Mouse (Mus musculus) intestine, embryonic 15.5 days (tissue): ENCODE data around the gene Cnfn. TPM values are rescaled to one million over a fixed set of nuclear protein-coding genes. Genes with fewer than 3 reads are reported as not detected.

Experiments used
- ATAC-seq: fragments of 200-750 bp; cut with Nextera tagmentation; 2 replicates; pipeline ENCODE4 v1.8.0; 2017; ENCODE audit warnings: moderate TSS enrichment, moderate library complexity
- H3K27ac ChIP-seq: fragments of 300-500 bp; sonication (generic); 2 replicates; pipeline ENCODE4 v1.5.1; 2015; ENCODE audit warnings: mild to moderate bottlenecking, inconsistent platforms
- H3K27me3 ChIP-seq: fragments of 300-500 bp; sonication (generic); replicated peaks from 2 replicates; pipeline ENCODE4 v1.6.1; 2015; ENCODE audit warnings: inconsistent platforms
- H3K36me3 ChIP-seq: fragments of 300-500 bp; sonication (generic); 2 replicates; pipeline ENCODE4 v1.6.1; 2015; ENCODE audit warnings: inconsistent platforms
- H3K4me1 ChIP-seq: fragments of 300-500 bp; sonication (generic); replicated peaks from 2 replicates; pipeline ENCODE4 v1.6.1; 2015; ENCODE audit warnings: inconsistent platforms
- H3K4me2 ChIP-seq: fragments of 300-500 bp; sonication (generic); replicated peaks from 2 replicates; pipeline ENCODE4 v1.6.1; 2015; ENCODE audit warnings: mild to moderate bottlenecking, inconsistent platforms
- H3K4me3 ChIP-seq: fragments of 300-500 bp; sonication (generic); replicated peaks from 2 replicates; pipeline ENCODE4 v1.5.1; 2015; ENCODE audit warnings: inconsistent platforms
- H3K9ac ChIP-seq: fragments of 300-500 bp; sonication (generic); 2 replicates; pipeline ENCODE4 v1.6.1; 2015; ENCODE audit warnings: inconsistent platforms
- H3K9me3 ChIP-seq: fragments of 300-500 bp; sonication (generic); 2 replicates; pipeline ENCODE4 v1.6.1; 2016; ENCODE audit warnings: inconsistent platforms
- whole genome bisulfite sequencing: fragments of 180-500 bp; shearing (Covaris S2); methylation state at CpG from one replicate; pipeline ENCODE4 v1.1.7; 2015; 5-methylcytosine and 5-hydroxymethylcytosine counted together
- polyA plus RNA-seq: library from polyadenylated mRNA; unstranded; fragments of >200 nt; fragmentation: Nextera tagmentation; extraction: Ambion mirVana; gene quantifications from 2 replicates; pipeline ENCODE4 v1.2.1, GENCODE M21; 2015

The Cnfn gene
- polyA plus RNA-seq, 1 experiment from 2014 or later: 0.63 TPM

DNA sequence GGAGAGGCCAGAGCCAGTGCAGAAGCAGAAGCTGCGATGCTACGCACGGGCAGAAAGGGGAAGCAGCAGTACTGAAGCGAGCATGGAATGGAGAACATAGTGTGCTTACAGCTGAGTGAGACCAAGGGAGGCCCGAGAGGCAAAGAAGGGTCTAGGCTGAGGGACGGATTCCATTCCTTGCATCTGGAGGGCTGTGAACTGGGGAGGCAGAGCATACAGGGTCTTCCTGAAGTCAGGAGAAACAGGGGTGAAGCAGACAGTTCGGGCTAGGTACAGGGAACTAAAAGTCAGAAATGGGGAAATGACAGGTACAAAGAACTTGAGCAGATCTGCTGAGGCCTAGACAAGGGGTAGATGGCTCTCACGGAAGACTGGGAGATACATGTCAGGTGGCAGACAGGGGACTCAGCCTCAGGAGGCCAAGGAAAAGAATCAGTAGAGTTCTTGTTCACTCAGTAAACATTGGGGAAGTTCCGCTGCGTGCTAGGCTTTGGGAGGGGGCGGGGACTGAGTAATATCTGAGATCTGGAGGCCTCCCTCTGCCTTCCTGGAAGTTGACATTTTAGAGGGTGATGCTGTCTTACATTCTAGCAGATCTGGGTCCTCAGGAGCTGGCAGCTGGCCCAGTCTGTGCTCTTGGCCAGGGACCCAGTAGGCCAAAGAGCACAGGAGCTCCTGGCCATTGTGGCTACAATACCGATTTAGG lies 16.5 kb upstream of the Cnfn start:
- peaks cover 15% of the 10 kb centered on the region for H3K36me3 ChIP-seq
- peak overlapping the region; percentile 62 for H3K27ac ChIP-seq
- no peak overlapping the region for H3K4me2 ChIP-seq
- no peak overlapping the region for H3K4me3 ChIP-seq
- WGBS: 62% methylated on average over 12 of the region's 12 CpGs
- H3K9ac ChIP-seq: peak overlapping the region; percentile 8; the same call in 1 of the 2 replicates
- peaks cover 27% of the 10 kb centered on the region for H3K4me1 ChIP-seq
- H3K27me3 ChIP-seq: no peaks in the 10 kb centered on the region
- peak; percentile 32; the same call in 1 of the 2 replicates for ATAC-seq
- H3K9me3 ChIP-seq: no peaks in the 10 kb centered on the region

DNA sequence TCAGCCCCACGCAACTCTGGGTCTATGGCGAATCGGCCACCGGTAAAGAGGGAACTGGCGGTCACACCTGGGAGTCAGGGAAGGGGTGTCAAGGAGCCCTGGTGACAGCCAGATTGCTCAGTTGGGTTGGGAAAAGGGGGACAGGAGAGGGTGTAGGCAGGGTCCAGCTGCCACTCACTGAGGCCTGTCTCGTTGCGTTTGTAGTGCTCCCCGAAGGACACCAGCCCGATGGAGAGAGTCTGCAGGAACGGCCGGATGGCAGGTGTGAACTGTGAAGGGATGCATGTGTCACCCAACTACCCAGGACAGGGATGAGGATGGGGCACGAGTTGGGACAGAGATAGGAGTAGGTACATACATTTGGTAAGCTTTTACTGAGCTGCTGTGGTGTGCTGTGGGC lies 15.7 kb upstream of the Cnfn start:
- no peaks in the 10 kb centered on the region for H3K27me3 ChIP-seq
- no peaks in the 10 kb centered on the region for H3K9me3 ChIP-seq
- H3K4me2 ChIP-seq: no peak overlapping the region
- peaks cover 21% of the 10 kb centered on the region for H3K4me1 ChIP-seq
- WGBS: 92% methylated on average over 12 of the region's 12 CpGs
- H3K27ac ChIP-seq: no peak overlapping the region
- no peak overlapping the region for H3K9ac ChIP-seq
- no peak overlapping the region for H3K4me3 ChIP-seq
- ATAC-seq: no peak
- peaks cover 15% of the 10 kb centered on the region for H3K36me3 ChIP-seq

DNA sequence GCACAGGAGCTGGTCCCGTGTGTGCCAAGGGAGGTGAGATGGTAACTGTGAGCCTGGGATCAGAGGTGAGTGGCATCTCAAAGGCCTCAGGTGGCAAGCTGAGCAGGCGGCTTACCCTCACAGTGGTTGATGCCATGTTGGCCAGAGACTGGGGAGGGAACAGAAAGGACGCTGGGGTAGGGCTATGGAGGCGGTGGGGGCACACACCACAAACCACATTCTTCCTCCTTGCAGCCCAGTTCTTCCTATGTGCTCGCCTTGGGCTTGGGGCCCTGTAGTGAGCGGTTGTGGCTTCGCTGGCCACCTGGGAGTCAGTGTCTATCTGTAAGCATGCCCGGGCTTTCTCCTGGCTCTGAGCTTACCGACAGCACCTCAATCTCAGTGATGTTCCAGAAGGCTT lies 15.3 kb upstream of the Cnfn start:
- Histone ChIP-seq H3K9me3 (no peaks in the 10 kb centered on the region), H3K36me3 (peaks cover 15% of the 10 kb centered on the region), H3K27ac (no peak overlapping the region), H3K9ac (no peak overlapping the region), H3K4me2 (no peak overlapping the region), H3K27me3 (no peaks in the 10 kb centered on the region), H3K4me1 (peaks cover 21% of the 10 kb centered on the region), H3K4me3 (no peak overlapping the region)
- ATAC-seq: no peak
- 85% methylated on average over 9 of the region's 9 CpGs for WGBS

DNA sequence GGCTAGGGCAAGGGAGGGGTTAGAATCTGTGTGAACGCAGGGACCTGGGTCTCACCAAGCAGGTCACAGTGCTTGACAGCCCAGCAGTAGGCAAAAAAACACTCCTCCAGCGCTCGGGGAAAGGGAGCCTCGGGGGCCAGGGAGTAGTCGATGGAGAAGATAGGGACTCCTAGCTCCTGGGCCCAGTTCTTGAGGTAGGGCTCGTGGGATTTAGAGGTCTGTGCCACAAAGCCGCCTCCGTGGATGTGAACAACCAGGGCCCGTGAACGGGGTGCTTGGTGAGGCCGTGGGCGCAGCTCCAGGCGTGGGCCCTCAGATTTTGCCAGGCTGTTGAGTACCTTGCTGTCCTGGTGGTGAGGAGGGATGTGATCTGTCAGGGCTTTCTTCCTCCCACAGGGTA lies 14.8 kb upstream of the Cnfn start:
- H3K4me3 ChIP-seq: no peak overlapping the region
- peaks cover 19% of the 10 kb centered on the region for H3K4me1 ChIP-seq
- no peak overlapping the region for H3K4me2 ChIP-seq
- H3K9me3 ChIP-seq: no peaks in the 10 kb centered on the region
- H3K27me3 ChIP-seq: no peaks in the 10 kb centered on the region
- no peak overlapping the region for H3K27ac ChIP-seq
- 89% methylated on average over 13 of the region's 13 CpGs for WGBS
- ATAC-seq: no peak
- no peak overlapping the region for H3K9ac ChIP-seq
- H3K36me3 ChIP-seq: peaks cover 15% of the 10 kb centered on the region

DNA sequence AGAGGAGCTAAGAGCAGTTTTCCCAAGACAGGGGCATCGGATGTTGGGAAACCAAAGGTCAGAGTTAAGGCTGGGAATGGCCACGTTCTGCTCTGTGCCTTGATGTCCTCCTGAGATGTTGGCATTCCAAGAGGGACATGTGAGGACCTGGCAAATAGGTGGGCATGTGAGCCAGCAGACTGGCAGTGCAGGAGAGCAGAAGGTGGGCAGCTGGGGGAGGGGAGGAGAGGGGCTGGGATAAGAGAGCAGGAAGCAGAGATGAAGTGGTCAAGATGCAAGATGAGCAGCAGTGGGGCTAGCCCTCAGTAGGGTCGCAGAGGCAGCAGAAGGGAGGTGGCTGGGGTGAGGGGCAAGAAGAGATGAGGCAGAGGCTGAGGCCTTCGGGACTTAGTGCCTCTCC lies 14.4 kb upstream of the Cnfn start:
- peaks cover 20% of the 10 kb centered on the region for H3K4me1 ChIP-seq
- no peaks in the 10 kb centered on the region for H3K27me3 ChIP-seq
- ATAC-seq: no peak
- H3K9me3 ChIP-seq: no peaks in the 10 kb centered on the region
- H3K36me3 ChIP-seq: peaks cover 15% of the 10 kb centered on the region
- H3K4me2 ChIP-seq: no peak overlapping the region
- H3K4me3 ChIP-seq: no peak overlapping the region
- H3K27ac ChIP-seq: no peak overlapping the region
- no peak overlapping the region for H3K9ac ChIP-seq
- 84% methylated on average over 4 of the region's 4 CpGs for WGBS

DNA sequence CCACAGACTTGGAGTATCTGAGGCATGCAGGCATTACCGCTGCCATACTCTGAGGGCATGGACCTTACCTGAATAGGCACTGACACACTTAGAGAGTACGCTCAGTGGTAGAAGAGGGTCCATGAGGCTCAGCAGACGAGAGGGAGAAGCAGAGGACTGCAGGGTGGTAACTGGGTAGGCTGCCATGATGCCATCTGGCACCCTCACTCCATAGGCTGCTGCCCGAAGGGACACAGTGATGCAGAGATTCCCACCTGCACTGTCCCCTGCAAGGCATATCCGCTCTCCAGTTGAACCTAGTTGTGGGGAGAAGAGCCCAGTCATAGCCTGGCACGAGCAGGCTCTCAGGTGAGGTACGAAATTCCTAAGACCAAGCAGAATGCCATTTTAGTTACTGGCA lies 13.9 kb upstream of the Cnfn start:
- no peak for ATAC-seq
- H3K9me3 ChIP-seq: no peaks in the 10 kb centered on the region
- 91% methylated on average over 7 of the region's 7 CpGs for WGBS
- H3K36me3 ChIP-seq: peaks cover 15% of the 10 kb centered on the region
- H3K4me3 ChIP-seq: no peak overlapping the region
- H3K9ac ChIP-seq: no peak overlapping the region
- no peak overlapping the region for H3K4me2 ChIP-seq
- H3K27me3 ChIP-seq: no peaks in the 10 kb centered on the region
- no peak overlapping the region for H3K27ac ChIP-seq
- peaks cover 20% of the 10 kb centered on the region for H3K4me1 ChIP-seq

DNA sequence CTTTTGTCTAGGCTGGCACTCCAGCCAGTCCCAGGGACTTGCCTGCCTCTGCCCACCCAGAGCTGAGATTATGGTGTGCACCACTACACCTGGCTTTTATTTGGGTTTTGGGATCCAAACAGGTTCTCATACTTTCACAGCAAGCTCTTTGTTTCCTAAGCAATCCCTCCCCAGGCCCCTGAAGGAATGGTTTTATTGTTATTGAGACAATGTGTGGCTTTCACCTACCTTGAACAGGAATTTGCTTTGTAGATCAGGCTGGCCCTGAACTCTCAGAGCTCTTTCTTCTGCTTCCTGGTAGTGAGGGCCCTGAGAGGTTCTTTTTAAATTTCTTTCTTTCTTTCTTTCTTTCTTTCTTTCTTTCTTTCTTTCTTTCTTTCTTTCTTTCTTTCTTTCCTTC lies 13.0 kb upstream of the Cnfn start:
- Histone ChIP-seq H3K4me1 (peaks cover 20% of the 10 kb centered on the region), H3K27me3 (no peaks in the 10 kb centered on the region), H3K36me3 (peaks cover 15% of the 10 kb centered on the region), H3K9ac (no peak overlapping the region), H3K27ac (no peak overlapping the region), H3K4me2 (no peak overlapping the region), H3K4me3 (no peak overlapping the region), H3K9me3 (no peaks in the 10 kb centered on the region)
- ATAC-seq: no peak

DNA sequence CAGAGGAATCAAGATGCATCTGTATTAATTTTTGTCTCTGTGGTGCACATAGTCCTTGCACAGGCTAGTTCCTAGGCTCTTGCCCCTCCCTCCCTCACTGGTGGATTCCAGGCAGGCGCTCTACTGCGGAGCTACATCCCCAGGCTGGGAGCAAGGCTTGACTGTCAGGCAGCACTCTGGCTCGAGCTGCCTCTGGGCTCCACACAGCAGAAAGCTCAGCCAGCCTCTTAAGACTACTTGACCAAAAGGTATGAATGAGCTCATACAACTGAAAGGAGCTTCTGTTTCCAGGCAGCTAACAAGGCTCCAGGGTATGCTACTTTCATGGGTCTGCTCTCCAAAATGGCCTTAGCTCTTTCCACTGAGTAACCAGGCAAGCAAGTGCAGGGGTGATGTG lies 11.8 kb upstream of the Cnfn start:
- WGBS: 57% methylated on average over 3 of the region's 3 CpGs
- H3K9ac ChIP-seq: no peak overlapping the region
- H3K4me1 ChIP-seq: peaks cover 28% of the 10 kb centered on the region
- no peak overlapping the region for H3K27ac ChIP-seq
- H3K4me2 ChIP-seq: no peak overlapping the region
- peaks cover 15% of the 10 kb centered on the region for H3K36me3 ChIP-seq
- H3K27me3 ChIP-seq: no peaks in the 10 kb centered on the region
- ATAC-seq: no peak
- H3K4me3 ChIP-seq: no peak overlapping the region
- H3K9me3 ChIP-seq: no peaks in the 10 kb centered on the region

DNA sequence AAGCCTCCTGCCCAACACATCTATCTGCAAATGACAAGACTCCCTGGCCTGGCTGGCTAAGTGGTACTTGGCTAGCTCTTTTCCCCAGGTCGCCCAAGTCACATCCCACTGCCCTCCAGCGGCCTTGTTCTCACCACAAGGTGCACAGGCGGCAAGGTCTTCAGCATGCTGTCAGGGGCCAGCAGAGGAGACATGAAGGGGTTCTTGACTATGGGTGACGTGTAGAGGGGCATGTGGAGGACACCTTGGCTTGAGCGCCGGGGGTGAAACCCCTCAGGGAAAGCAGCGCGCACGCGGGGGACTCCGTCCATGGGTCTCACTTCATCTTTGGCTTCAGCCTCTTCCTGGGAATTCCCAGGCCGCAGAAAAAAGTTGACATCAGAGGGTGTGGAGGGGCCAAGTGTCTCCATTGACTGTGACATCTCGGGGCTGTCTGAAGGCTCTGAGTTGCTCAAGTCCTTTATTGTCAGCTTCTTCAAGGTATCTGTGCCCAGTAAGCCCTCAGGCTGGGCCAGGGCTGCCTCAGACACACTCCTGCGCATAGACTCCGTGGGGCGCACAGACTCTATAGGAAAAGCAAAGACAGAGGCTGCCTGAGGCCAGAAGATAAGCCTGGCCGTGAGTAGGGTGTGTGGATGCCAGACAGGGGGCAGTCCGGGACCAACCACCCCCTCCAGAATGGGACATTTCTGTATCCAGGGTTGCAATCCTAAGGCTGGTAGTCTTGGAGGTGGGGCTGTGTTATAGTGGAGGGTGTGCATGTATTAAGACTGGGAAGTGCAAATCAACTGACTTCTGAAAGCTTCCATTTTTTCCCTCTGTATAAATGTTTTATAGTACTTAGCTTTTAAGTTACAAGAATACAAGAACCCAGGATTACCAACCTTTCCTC lies 11.1 kb upstream of the Cnfn start:
- Histone ChIP-seq H3K27me3 (no peaks in the 10 kb centered on the region), H3K27ac (no peak overlapping the region), H3K4me1 (peaks cover 22% of the 10 kb centered on the region), H3K36me3 (peaks cover 15% of the 10 kb centered on the region), H3K9ac (no peak overlapping the region), H3K4me3 (no peak overlapping the region), H3K4me2 (peak overlapping the region; percentile 83), H3K9me3 (no peaks in the 10 kb centered on the region)
- 70% methylated on average over 18 of the region's 18 CpGs for WGBS
- no peak for ATAC-seq

DNA sequence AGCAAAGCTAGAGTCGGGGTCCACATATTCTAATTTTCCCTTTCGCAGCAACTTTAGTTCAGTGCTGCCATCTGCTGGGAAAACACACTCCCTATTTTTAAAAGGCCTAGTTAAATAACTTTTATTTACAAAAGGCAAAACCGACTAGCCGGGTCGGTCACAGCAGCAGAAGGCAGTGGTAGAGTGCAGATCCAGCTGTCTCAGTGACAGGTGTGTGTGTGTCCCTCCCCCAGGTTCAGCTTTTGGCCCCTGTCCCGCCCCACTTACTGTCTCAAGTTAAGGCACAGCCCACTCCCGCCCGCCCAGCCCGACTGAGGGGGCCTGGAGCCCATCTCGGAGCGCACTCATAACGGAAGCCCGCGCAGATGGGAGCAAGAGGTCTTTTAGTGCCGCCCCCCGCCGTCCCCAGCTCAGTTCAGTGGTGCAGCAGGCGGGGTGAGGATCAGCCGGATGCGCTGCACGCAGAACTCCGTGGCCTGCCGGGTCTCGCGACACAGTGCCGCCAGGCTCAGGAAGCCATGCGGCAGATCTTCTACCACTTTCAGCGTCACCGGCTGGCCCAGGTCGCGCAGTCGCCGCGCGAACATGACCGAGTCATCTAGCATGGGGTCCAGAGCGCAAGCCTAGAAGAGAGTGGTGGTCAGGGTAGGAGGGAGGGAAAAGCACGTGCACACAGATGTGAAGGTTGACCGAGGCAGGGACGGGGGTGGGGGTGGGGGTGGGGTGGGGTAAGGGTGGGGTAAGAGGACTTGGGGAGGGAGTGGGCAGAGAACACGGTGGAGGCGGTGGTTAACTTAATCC lies 10.2 kb upstream of the Cnfn start:
- Histone ChIP-seq H3K4me1 (peaks cover 22% of the 10 kb centered on the region), H3K4me3 (peak overlapping the region; percentile 37), H3K9me3 (no peaks in the 10 kb centered on the region), H3K27ac (peak overlapping the region; percentile 60), H3K36me3 (peaks cover 13% of the 10 kb centered on the region), H3K27me3 (no peaks in the 10 kb centered on the region), H3K4me2 (peak overlapping the region; percentile 83), H3K9ac (peak overlapping the region; percentile 48)
- ATAC-seq: peak; percentile 67
- WGBS: 5% methylated on average over 42 of the region's 42 CpGs

DNA sequence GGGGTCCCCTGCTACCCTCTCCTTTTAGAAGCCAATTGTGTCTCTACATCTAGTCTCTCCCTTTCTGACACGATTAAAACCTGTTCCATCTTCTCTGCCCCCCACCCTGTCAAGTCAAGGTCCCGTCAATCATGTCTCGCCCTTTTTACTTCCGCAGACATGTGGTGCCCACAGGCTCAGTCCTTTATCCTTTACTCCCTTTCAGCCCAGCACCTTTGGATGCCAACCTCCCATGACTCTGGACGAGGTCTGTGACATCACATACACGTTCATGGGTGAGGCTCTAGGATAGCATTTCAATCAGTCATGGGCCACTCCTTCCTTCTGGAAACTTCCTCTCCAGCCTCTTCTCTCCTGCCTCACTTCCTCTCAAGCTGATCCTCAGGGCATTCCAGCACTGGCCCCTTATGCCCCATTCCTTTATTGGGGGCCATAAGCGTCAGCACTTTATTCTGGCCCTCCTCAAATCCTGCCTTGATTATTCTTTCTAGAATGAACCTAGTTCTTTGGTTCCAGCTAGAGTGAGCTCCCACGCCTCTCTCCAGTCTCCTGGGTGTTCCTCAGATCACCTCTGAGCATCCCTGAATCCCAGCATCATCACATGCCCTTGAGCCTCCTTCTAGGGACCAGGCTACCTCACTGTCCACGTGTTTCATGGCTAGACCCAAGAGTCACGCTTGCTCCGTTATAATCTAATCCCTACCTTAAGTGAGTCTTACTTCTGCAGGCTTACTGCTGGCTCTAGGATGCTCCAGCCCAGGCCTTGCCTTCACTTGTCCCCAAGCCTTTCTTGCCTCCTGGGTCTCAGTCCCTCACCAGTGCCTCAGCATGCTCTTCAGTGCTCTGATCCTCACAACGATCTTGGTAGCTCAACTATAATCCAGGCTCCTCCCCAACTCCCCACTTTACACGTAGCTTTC lies 8.9 kb upstream of the Cnfn start:
- ATAC-seq: no peak
- WGBS: 84% methylated on average over 13 of the region's 13 CpGs
- H3K9me3 ChIP-seq: no peaks in the 10 kb centered on the region
- no peak overlapping the region for H3K27ac ChIP-seq
- H3K36me3 ChIP-seq: peaks cover 5% of the 10 kb centered on the region
- no peak overlapping the region for H3K9ac ChIP-seq
- no peaks in the 10 kb centered on the region for H3K27me3 ChIP-seq
- no peak overlapping the region for H3K4me3 ChIP-seq
- no peak overlapping the region for H3K4me2 ChIP-seq
- H3K4me1 ChIP-seq: peaks cover 22% of the 10 kb centered on the region
